Mouse (Mus musculus) lung, postnatal 0 days (tissue): ENCODE measurements at regions not wholly inside any gene's neighbourhood (a gene's known extent, or its start where the extent isn't known, plus 50 kb on each side); places are given as distances from the start of the nearest gene placed in this dataset.

Experiments
- CTCF ChIP-seq: IDR thresholded peaks from 2 replicates; pipeline ENCODE4 v1.5.1; 2016; ENCODE audit warnings: antibody characterized with exemption, mild to moderate bottlenecking
- EP300 ChIP-seq: IDR thresholded peaks from 2 replicates; pipeline ENCODE4 v1.6.1; 2016; ENCODE audit warnings: antibody characterized with exemption, mild to moderate bottlenecking, control low read depth

DNA sequence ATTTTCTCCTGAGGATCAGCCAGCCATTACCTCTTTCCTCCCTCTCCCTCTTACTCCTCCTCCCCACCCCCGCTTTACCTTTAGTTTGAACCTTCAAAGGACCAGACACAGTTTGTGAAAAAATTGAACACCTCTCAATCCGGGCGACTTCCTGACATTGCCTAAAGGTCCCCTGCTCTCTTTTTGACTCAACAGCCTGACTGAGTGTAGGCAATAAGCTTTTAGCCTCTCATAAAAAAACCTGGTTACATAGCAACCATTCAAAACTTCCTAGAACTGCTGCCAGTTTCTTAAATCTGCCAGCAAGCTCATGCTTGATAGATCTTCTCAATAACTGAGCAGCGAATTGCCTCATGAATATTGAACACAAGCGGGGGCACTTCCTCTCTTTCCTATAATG lies 71.7 kb downstream of the Zfp945 start:
- TF ChIP-seq EP300 (no peak), CTCF (no peak)
